Mouse (Mus musculus) leukemia stem cell, adult 10-12 weeks (primary cell): ENCODE results near the gene Arr3. TPM values are rescaled to one million over a fixed set of nuclear protein-coding genes. Genes with fewer than 3 reads are reported as not detected.

Source experiments
- polyA plus RNA-seq: library from polyadenylated mRNA; stranded (reverse); fragments of >175 nt; gene quantifications from 2 replicates; pipeline ENCODE4 v1.2.3, GENCODE M21; 2012; ENCODE audit warnings: low replicate concordance

Arr3 gene
- not detected in 2 replicates for polyA plus RNA-seq

GRCm38 (mm10) chrX:100605314-100605713 is at the start of gene Arr3:
Gene Arr3, plus strand, starts transcription at chrX:100605497.

GRCm38 (mm10) chrX:100571951-100572350 is 33.3 kb upstream of the Arr3 start, which contains the start of gene Awat1:
Gene Awat1, plus strand, starts transcription at chrX:100572251.

GRCm38 (mm10) chrX:100594791-100595190 is 10.5 kb upstream of the Arr3 start, which contains the start of gene P2ry4:
Gene P2ry4, minus strand, starts transcription at chrX:100594869.

GRCm38 (mm10) chrX:100625546-100625801 is 20.2 kb downstream of the Arr3 start, which contains the start of gene Kif4:
Gene Kif4, plus strand, starts transcription at chrX:100625737.

GRCm38 (mm10) chrX:100625802-100626793 is 20.8 kb downstream of the Arr3 start, which contains the start of gene Pdzd11:
Gene Pdzd11, minus strand, starts transcription at chrX:100626568.

Other genes with a start within 250 kb of the Arr3 start
- gene Otud6a, start 176.5 kb upstream of the Arr3 start, polyA plus RNA-seq = not detected in 2 replicates
- not detected in 2 replicates for gene Awat2, start 162.8 kb upstream of the Arr3 start, polyA plus RNA-seq
- gene Igbp1, start 111.2 kb upstream of the Arr3 start, polyA plus RNA-seq = 8.0 and 11.4 TPM in 2 replicates
- gene Dgat2l6, start 80.7 kb upstream of the Arr3 start, polyA plus RNA-seq = not detected in 2 replicates
- not detected in 2 replicates for gene Awat1, start 33.2 kb upstream of the Arr3 start, polyA plus RNA-seq
- gene P2ry4, start 10.6 kb upstream of the Arr3 start, polyA plus RNA-seq = not detected in 2 replicates
- 1.9 and 4.6 TPM in 2 replicates for gene Kif4, start 20.2 kb downstream of the Arr3 start, polyA plus RNA-seq
- gene Pdzd11, start 21.1 kb downstream of the Arr3 start, polyA plus RNA-seq = 1.5 and 10.4 TPM in 2 replicates
- gene Gdpd2, start 124.4 kb downstream of the Arr3 start, polyA plus RNA-seq = 0.32 and 1.5 TPM in 2 replicates
- gene Dlg3, start 162.2 kb downstream of the Arr3 start, polyA plus RNA-seq = 0.10 and 0.28 TPM in 2 replicates